Mouse (Mus musculus): ENCODE data around the gene Igf2. TPM values are rescaled to one million over a fixed set of nuclear protein-coding genes. Genes with fewer than 3 reads are reported as not detected.

Gene Igf2
- total and polyA plus RNA-seq, 3 experiments, result not detected

- Histone ChIP-seq H3K4me3 (replicated peaks in 1 of 3; ENCODE audit: low read depth in 2 of 3, low read length in 2 of 3, poor library complexity in 1 of 3) (no peak overlapping the region), H3K9ac (ENCODE audit: insufficient read depth, low read depth) (no peak overlapping the region), H3K9me3 (replicated peaks; ENCODE audit: low read length) (peaks cover 22% of the 10 kb centered on the region), H3K4me1 (ENCODE audit: control insufficient read depth in 1 of 2, insufficient read depth in 2 of 2) (no peaks in the 10 kb centered on the region), H3K27ac (ENCODE audit: insufficient read depth, low read depth) (no peak overlapping the region), H3K79me2 (replicated peaks; ENCODE audit: control insufficient read depth, extremely low read depth, insufficient read depth, poor library complexity, severe bottlenecking) (no peaks in the 10 kb centered on the region), H3K4me2 (ENCODE audit: insufficient read depth, low read depth, poor library complexity, severe bottlenecking) (no peak overlapping the region), H3K36me3 (replicated peaks in 1 of 2; ENCODE audit: control insufficient read depth in 1 of 2, insufficient read depth in 1 of 2, low read length in 1 of 2) (no peaks in the 10 kb centered on the region), H3K27me3 (replicated peaks) (peaks cover 37% of the 10 kb centered on the region)
- in situ Hi-C loops (cut with MboI; ENCODE audit: low pct_ligation_motif_present, low pct_unique_long_range_greater_than_20kb, low sequenced_read_pairs), result no loop called here
- TF ChIP-seq MYC (IDR thresholded peaks at IDR 0.05; ENCODE audit: low read depth, low read length) (no peak), GABPA (IDR thresholded peaks at IDR 0.05; ENCODE audit: insufficient replicate concordance, low read depth, low read length) (no peak), EP300 (IDR thresholded peaks at IDR 0.05; ENCODE audit: low read length) (no peak), CHD2 (IDR thresholded peaks at IDR 0.05; ENCODE audit: low read length) (no peak), BHLHE40 (IDR thresholded peaks at IDR 0.05; ENCODE audit: low read depth, low read length) (no peak), ZKSCAN1 (IDR thresholded peaks at IDR 0.05; ENCODE audit: borderline replicate concordance, low read depth, low read length) (no peak), CHD1 (IDR thresholded peaks at IDR 0.05; ENCODE audit: low read depth, low read length) (no peak), CTCF (conservative IDR thresholded peaks at IDR 0.05 in 1 of 2, IDR thresholded peaks at IDR 0.05 in 1 of 2; ENCODE audit: low read depth in 2 of 2, low read length in 2 of 2) (no peak), TCF12 (IDR thresholded peaks at IDR 0.05; ENCODE audit: low read depth, low read length) (no peak), MEF2A (IDR thresholded peaks at IDR 0.05; ENCODE audit: borderline replicate concordance, low read depth, low read length) (no peak), TBP (conservative IDR thresholded peaks at IDR 0.05; ENCODE audit: low read depth, low read length) (no peak)
- DNase-seq (ENCODE audit: extremely low read depth), result no peak
- dilution Hi-C loops (cut with MboI; ENCODE audit: extremely low pct_ligation_motif_present, extremely low pct_unique_long_range_greater_than_20kb, low sequenced_read_pairs), result no loop called here
These were observed 1.7 kb upstream of the Igf2 start for GRCm38 (mm10) chr7:142668328-142668727.

- in situ Hi-C loops (cut with MboI; ENCODE audit: low pct_ligation_motif_present, low pct_unique_long_range_greater_than_20kb, low sequenced_read_pairs) (no loop called here), dilution Hi-C loops (cut with MboI; ENCODE audit: extremely low pct_ligation_motif_present, extremely low pct_unique_long_range_greater_than_20kb, low sequenced_read_pairs) (no loop called here)
- no peak overlapping the region for H3K4me2 ChIP-seq (ENCODE audit: insufficient read depth, low read depth, poor library complexity, severe bottlenecking)
- no peak overlapping the region for H3K27ac ChIP-seq (ENCODE audit: insufficient read depth, low read depth)
- no peaks in the 10 kb centered on the region for H3K79me2 ChIP-seq (replicated peaks; ENCODE audit: control insufficient read depth, extremely low read depth, insufficient read depth, poor library complexity, severe bottlenecking)
- TF ChIP-seq MAZ (IDR thresholded peaks at IDR 0.05; ENCODE audit: low read depth, low read length), result no peak
- no peak for TF ChIP-seq JUND (conservative IDR thresholded peaks at IDR 0.05; ENCODE audit: low read depth, low read length)
- TF ChIP-seq POLR2A (IDR thresholded peaks at IDR 0.05; ENCODE audit: low read depth, low read length), result no peak
- TF ChIP-seq KAT2A (IDR thresholded peaks at IDR 0.05; ENCODE audit: insufficient replicate concordance, low read length), result no peak
- no peak for TF ChIP-seq CTCF (conservative IDR thresholded peaks at IDR 0.05 in 1 of 2, IDR thresholded peaks at IDR 0.05 in 1 of 2; ENCODE audit: low read depth in 2 of 2, low read length in 2 of 2)
- no peak for TF ChIP-seq RCOR1 (conservative IDR thresholded peaks at IDR 0.05; ENCODE audit: low read depth, low read length)
- no peak for TF ChIP-seq POLR2AphosphoS2 (IDR thresholded peaks at IDR 0.05; ENCODE audit: low read depth, low read length)
- TF ChIP-seq SMC3 (IDR thresholded peaks at IDR 0.05; ENCODE audit: low read depth, low read length), result no peak
- no peak for TF ChIP-seq UBTF (IDR thresholded peaks at IDR 0.05; ENCODE audit: low read depth, low read length)
- no peak for TF ChIP-seq MEF2A (IDR thresholded peaks at IDR 0.05; ENCODE audit: borderline replicate concordance, low read depth, low read length)
- no peak for TF ChIP-seq IRF4 (IDR thresholded peaks at IDR 0.05; ENCODE audit: low read depth, low read length)
- TF ChIP-seq MAX (IDR thresholded peaks at IDR 0.05; ENCODE audit: low read length), result no peak
- TF ChIP-seq PAX5 (IDR thresholded peaks at IDR 0.05; ENCODE audit: low read length), result no peak
- TF ChIP-seq EP300 (IDR thresholded peaks at IDR 0.05; ENCODE audit: low read length), result no peak
- TF ChIP-seq ETS1 (conservative IDR thresholded peaks at IDR 0.05; ENCODE audit: low read depth, low read length), result no peak
- TF ChIP-seq ZMIZ1 (IDR thresholded peaks at IDR 0.05; ENCODE audit: low read depth, low read length), result no peak
- H3K9me3 ChIP-seq (replicated peaks; ENCODE audit: low read length), result peaks cover 22% of the 10 kb centered on the region
- peaks cover 41% of the 10 kb centered on the region for H3K27me3 ChIP-seq (replicated peaks)
- H3K4me3 ChIP-seq (replicated peaks in 1 of 3; ENCODE audit: low read depth in 2 of 3, low read length in 2 of 3, poor library complexity in 1 of 3), result no peak overlapping the region
- H3K9ac ChIP-seq (ENCODE audit: insufficient read depth, low read depth), result no peak overlapping the region
- no peaks in the 10 kb centered on the region for H3K4me1 ChIP-seq (ENCODE audit: control insufficient read depth in 1 of 2, insufficient read depth in 2 of 2)
- H3K36me3 ChIP-seq (replicated peaks in 1 of 2; ENCODE audit: control insufficient read depth in 1 of 2, insufficient read depth in 1 of 2, low read length in 1 of 2), result no peaks in the 10 kb centered on the region
- DNase-seq (ENCODE audit: extremely low read depth), result no peak
These were observed 905 bp upstream of the Igf2 start for GRCm38 (mm10) chr7:142667521-142667920.

Measured in CH12.LX (cell line).